Mouse (Mus musculus) frontal cortex, postnatal 10 days (tissue): Measurements from ENCODE around the gene Pgpep1.

Experiments used
- DNase-seq, 2 experiments: peaks; one replicate each; pipeline ENCODE4 v3.0.0; 2022; ENCODE audit warnings: low spot score in 2 of 2, mixed read lengths in 1 of 2

The Pgpep1 gene

GRCm38 (mm10) chr8:70660273-70660725 is at the start of gene Pgpep1:
TSS of gene Pgpep1 (minus strand) at chr8:70660388.
- DNase-seq = no peak

DNA sequence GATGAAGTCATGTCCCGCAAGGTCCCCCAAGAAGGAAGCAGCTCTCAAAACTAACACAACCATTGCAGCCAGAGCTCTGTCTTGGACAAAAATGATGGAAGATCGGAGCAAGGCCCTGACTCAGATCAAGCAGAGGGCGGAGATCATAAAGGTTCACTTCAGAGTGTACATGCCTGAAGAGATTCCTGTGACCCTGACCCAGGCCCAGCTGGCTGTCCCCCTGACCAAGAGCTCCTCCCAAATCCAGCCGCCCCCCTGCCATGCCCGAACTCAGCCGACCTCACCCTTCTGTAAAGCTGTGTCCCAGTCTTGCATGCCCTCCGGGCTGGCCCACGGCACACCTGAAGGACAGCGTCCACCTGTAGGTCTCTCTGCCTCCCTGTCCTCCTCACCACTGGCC is 49.6 kb upstream of the Pgpep1 start:
- DNase-seq = no peak

- DNase-seq = no peak
Measured at GRCm38 (mm10) chr8:70708281-70708680, 48.1 kb upstream of the Pgpep1 start.

DNA sequence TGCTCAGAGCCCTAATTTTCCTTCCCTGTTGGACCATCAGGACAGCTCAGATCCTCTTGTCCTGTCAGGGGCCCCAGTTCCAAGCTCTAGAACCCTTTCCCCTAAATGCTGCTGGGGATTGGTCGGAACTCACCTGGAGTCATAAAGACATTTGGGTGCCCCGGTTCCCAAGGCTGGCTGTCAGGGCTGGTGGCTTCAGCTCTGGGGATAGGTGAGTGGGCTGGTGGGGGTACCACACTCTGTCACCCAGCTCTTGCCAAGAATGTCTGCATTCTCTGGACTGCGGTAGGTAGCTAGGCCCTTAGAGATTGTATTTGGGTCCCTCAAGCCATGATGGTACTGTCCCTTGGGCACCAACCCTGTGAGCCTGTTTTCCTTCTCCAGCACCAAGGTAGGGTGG is 43.1 kb upstream of the Pgpep1 start, which contains the start of gene Iqcn:
Gene Iqcn (plus strand): TSS at position 171 of the 400 bp plus-strand sequence.
- DNase-seq = no peak

DNA sequence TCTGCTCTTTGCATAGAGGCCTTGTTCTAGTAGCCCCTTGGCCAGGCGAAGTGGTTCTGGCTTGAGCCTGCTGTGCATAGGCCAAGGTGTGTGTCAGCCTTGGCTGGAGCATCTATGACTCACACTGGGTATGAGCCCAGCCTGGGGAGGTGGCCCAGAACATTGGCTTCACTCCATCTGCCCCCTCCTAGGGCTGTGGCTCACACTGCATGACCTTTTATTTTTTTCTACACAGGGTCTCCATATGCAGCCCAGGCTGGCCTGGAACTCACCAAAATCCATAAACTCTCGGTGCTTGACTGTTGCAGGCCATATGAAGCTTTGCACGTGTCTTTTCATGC is 42.6 kb upstream of the Pgpep1 start:
- DNase-seq = no peak

GRCm38 (mm10) chr8:70701982-70702841 is 42.0 kb upstream of the Pgpep1 start:
- DNase-seq = no peak

- DNase-seq = no peak
Measured at GRCm38 (mm10) chr8:70701048-70701981, 41.1 kb upstream of the Pgpep1 start.

- peak; percentile 83 to 84 for DNase-seq
Measured at GRCm38 (mm10) chr8:70700555-70700922, 40.4 kb upstream of the Pgpep1 start.

DNA sequence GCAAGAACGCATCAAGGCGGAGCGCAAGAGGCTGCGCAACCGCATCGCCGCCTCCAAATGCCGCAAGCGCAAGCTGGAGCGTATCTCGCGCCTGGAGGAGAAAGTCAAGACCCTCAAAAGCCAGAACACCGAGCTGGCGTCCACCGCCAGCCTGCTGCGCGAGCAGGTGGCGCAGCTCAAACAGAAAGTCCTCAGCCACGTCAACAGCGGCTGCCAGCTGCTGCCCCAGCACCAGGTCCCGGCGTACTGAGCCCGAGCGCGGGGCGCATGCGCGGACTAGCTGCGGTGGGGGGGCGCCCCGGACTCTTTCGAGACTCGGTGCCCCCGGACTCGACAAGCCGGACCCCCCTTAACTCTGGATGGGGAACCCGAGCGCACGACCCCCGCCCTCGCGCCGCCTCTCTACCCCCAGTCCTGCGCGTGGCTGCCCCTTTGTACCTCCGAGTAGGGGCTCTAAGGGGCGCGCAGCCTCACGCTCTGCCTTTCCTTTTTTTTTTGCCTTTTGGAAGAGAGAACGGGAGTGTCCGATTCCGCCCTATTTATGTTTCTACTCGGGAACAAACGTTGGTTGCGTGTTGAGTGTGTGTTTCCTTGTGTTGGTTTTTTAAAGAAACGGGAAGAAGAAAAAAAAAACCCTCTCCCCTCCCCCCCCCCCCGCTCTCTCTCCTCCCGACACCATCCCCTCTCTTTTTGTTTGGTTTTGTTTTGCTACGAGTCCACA is 39.8 kb upstream of the Pgpep1 start:
- DNase-seq = peak; percentile 80 to 81

DNA sequence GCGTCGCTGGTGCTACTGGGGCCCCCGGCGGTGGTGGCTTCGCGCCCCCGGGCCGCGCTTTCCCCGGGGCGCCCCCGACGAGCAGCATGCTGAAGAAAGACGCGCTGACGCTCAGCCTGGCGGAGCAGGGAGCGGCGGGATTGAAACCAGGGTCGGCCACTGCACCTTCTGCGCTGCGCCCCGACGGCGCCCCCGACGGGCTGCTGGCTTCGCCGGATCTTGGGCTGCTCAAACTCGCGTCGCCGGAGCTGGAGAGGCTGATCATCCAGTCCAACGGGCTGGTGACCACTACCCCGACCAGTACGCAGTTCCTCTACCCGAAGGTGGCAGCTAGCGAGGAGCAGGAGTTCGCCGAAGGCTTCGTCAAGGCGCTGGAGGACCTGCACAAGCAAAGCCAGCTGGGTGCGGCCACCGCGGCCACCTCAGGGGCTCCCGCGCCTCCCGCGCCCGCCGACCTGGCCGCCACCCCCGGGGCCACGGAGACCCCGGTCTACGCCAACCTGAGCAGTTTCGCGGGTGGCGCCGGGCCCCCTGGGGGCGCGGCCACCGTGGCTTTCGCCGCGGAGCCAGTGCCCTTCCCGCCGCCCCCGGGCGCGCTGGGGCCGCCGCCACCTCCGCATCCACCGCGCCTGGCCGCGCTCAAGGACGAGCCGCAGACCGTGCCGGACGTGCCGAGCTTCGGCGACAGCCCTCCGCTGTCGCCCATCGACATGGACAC is 39.1 kb upstream of the Pgpep1 start:
- DNase-seq = no peak

GRCm38 (mm10) chr8:70698310-70699109 is 38.3 kb upstream of the Pgpep1 start, which contains the start of gene Jund:
TSS of gene Jund (plus strand) at chr8:70698949.
- DNase-seq = peak; percentile 97 to 99

DNA sequence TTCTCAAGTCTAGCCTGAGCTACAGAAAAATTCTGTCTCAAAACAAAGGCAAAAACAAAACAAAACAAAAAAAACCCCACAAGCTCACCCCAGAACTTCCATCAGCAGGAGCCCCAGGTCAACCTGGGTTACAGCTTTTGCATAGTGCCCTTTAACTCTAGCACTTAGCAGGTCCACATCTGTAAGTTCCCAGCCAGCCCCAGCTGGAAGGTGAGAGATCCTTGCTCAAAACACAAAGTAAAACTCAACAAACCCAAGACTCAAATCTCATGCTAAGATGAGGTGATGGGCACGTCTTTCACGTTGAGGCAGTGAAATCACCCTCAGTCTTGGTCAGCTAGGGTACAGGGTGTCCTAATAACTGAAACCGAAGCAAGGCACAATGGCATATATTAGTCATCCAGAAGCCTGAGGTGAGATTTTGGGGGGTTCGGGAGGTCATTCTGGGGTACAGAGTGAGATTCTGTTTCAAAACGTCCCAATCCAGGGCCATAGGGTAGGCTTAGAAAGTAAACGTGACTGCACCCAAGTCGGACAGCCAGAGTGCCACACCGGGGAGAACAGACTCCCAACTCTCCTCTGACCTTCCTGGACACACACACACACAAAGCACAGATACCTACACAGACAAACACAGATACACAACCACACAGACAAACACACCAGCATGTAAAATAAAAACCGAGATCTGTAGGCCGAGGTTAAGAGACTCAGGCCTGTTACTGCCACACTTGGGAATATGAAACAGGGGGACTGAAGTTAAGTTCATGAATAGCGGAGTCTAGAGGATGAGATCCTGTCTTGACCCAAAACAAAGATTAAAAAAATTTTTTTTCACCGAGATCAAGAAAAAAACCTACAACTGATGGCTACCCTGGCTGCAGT is 37.4 kb upstream of the Pgpep1 start:
- no peak for DNase-seq

GRCm38 (mm10) chr8:70696946-70697345 is 36.8 kb upstream of the Pgpep1 start:
- DNase-seq = no peak

DNA sequence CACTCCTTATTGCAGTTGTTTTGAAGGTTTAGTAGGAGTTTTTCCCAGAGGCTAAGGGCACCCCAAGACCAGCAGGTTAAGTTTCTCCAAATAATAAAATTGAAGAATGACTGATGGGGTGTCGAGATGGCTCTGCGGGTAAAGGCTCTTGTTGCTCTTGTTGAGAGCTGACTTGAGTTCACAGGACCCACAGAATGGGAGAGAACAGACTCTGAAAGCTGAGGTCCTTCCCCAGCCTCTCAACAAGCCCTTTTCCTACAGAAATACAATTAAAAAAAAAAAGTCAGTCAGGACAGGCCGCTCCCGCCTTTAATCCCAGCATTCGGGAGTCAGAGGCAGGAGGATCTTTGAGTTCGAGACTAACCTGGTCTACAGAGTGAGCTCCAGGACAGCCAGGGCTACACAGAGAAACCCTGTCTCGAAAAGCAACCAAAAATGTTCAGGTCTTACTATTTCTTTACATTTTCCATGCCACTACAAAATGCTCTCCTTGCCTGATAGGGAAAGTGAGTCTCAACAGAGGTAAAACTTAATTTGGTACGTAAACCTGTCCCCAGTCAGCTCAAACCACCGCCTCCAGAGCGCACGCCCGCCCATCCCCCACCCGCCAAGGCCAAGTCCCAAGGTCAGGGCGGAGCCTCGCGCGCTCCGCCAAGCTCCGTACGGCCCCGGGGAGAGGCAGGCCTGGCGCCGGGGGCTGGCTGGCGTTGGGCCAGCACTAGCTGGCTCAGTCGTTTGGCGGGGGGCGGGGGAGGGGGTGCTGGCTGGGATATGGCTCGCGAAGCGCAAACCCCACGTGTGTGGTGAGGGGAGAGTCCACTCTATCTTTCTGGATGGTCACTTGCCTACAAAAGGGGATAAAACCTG is 36.1 kb upstream of the Pgpep1 start:
- DNase-seq = peak in 1 of 2 experiments; percentile 50

- DNase-seq = no peak
Measured at GRCm38 (mm10) chr8:70695318-70696018, 35.3 kb upstream of the Pgpep1 start.

DNA sequence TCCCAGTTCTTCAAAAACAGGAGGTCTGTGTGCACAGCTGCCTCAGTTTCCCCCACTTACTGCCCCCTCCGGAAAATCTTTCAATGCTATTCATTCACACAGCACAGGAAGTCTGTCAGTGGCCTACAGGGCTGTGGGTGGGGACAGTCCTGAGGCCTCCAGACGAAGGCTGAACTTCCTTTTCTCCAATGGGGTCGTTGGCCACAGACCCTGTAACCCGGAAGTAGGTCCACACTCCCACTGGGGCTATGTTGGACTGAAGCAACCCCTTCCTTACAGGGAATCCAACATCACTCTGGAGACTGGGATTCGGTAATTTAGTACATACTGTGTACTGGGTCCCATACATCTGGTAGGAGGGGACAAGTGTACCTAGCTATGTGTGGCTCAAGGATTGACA is 33.4 kb upstream of the Pgpep1 start:
- DNase-seq = no peak

- no peak for DNase-seq
Measured at GRCm38 (mm10) chr8:70691727-70692231, 31.6 kb upstream of the Pgpep1 start.
